Mouse (Mus musculus): ENCODE results near the gene Fbxw11.
"Not testable (repeated sequence)": the region's sequence is repeated elsewhere in the genome, so short reads cannot be mapped to it uniquely, and the experiment has no call there.

The Fbxw11 gene

DNA sequence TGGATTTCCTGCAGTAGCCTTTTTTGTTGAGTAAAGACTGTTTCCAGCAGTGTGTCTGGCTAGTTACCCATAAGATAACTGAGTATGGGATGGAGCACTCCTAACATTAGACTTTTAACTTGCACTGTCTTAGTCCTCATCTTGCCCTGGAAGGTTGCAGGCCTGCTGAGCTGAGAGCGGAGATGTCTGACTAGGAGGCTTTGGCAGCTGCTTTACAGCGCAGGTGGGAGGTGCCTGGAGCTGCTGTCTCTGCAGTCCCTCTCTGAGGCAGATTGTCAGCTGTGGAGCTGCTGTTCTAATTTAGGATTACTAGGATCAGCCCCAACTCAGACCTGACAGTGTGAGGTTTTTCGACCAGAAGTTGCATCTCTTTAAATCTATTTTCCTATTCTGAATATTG, 34.3 kb downstream of the Fbxw11 start:
- no peak for DNase-seq (ENCODE audit: low spot score)

GRCm38 (mm10) chr11:32677811-32678210, 35.3 kb downstream of the Fbxw11 start:
- no peak for DNase-seq (ENCODE audit: low spot score)

DNA sequence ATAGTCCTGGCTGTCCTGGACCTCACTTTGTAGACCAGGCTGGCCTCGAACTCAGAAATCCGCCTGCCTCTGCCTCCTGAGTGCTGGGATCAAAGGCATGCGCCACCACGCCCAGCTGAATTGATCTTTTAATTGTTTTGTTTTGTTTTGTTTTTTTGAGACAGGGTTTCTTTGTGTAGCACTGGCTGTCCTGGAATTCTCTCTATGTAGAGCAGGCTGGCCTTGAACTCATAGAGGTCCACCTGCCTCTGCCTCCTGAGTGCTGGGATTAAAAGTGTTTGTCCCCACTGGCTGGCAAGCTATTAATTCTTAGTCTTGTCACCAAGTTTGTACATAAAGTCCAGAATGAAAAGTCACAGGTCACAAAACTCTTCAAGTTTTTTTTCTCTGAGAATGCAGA, 36.6 kb downstream of the Fbxw11 start:
- not testable (repeated sequence) for DNase-seq (ENCODE audit: low spot score)

DNA sequence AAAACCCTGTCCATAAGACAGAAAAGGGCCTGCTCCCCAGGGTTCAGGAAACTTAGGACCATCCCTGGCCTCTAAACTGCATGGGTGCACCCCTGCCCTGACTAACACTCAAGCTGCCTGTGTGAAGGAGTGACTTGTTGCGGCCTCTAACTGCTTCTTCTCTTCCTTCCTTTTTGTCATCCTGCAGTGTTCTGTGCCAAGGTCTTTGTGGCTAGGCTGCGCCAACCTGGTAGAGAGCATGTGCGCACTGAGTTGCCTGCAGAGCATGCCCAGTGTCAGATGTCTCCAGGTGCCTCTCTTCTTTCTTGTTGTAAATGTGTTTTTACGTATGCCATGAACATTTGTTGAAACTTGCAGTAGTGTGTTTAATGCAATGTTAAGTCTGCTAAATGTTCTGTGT, 37.5 kb downstream of the Fbxw11 start:
- DNase-seq (ENCODE audit: low spot score), result no peak

DNA sequence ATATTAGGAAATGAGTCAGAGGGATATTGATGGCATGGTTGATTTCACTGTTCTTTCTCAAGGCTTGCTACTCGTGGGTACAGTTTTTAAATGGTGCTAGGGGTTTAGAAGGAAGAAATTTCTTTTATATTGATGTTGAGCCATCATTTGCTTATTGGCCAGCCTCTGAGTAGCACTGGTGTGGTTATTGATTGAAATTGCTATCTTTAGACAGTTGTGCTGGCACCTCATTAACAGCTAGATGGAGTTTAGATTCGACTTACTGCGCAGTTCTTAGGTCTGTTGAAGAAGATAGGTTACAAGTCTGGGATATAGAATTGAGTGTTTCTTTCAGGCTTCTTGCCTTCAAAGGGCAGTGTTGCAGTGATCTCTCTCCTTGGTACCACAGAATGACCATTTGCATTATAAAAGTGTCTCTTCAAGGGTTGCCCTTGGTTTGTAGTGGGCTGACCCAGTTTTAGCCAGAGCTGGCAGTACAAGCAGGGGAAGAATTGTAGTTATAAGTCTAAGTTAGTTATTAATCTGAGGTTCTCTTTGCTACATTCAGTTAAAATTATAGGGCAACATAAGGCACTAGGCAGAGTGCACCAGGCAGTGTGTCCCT, 38.8 kb downstream of the Fbxw11 start:
- DNase-seq (ENCODE audit: low spot score), result no peak

GRCm38 (mm10) chr11:32682335-32683102, 40.0 kb downstream of the Fbxw11 start:
- no peak for DNase-seq (ENCODE audit: low spot score)

DNA sequence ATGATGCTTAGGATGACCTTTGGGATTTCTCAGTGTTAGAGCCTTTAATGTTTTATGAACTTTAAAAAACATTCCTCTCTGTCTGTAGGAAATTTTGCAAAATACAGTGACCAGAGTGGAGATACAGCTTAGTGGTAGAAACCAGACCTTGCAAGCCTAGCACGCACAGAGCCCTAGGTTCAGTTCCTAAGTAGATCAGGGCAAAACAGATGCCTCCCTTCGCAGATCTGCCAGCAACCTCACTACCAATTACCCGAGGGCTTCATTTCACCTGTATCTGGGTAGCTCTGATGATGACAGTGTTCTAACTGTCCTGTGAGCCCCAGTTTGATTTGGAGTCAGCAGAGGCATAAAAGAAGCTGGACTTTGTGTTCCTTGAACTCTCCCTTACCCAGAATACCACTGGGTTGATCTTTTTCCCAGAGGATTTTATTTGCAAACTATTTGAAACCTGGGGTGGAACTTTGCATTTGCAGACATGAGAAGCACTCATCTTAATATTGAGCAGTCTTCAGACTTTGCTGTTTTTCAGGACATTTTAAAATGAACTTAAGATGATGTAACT, 42.2 kb downstream of the Fbxw11 start:
- DNase-seq (ENCODE audit: low spot score), result no peak

- DNase-seq (ENCODE audit: low spot score), result no peak
Observed at GRCm38 (mm10) chr11:32688245-32688855, 45.8 kb downstream of the Fbxw11 start.

DNA sequence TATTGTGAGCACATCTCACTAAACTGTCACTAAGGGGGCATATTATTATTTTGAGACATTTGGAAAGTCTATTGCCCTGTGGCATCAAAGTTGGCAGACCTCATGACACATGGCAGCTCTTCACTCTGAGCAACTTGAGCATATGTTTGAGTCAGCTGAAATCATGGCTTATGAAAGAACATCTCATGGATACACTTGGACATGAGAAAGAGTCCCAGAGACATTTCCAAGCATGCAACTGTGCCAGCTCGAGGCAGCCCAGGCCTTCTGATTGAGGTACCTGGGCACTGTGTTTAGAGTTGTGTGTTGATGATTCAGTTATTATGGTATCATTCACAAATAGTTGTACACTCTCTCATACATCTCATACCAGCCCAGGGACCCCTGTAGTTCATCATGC, 47.0 kb downstream of the Fbxw11 start:
- DNase-seq (ENCODE audit: low spot score), result no peak

DNA sequence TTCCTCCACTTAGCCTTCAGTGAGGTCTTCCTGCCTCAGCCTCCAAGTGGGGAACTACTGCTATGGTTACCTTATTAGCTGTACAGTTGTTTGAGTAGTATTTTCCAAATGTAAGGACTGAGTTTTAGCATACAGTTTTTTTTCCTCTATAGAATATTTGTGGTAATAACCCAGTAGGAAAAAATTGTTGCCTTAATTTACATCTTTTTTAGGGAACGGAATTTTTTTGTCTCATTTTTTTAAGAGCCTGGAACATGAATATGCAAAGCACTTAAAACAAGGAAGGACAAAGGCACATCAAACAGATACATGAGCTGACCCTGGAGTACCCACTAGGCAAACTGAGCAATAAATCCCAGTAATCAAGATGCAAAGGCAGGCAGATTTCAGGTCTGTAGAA, 50.3 kb downstream of the Fbxw11 start:
- DNase-seq (ENCODE audit: low spot score), result no peak

- no peak for DNase-seq (ENCODE audit: low spot score)
Observed at GRCm38 (mm10) chr11:32693431-32694141, 51.1 kb downstream of the Fbxw11 start.

DNA sequence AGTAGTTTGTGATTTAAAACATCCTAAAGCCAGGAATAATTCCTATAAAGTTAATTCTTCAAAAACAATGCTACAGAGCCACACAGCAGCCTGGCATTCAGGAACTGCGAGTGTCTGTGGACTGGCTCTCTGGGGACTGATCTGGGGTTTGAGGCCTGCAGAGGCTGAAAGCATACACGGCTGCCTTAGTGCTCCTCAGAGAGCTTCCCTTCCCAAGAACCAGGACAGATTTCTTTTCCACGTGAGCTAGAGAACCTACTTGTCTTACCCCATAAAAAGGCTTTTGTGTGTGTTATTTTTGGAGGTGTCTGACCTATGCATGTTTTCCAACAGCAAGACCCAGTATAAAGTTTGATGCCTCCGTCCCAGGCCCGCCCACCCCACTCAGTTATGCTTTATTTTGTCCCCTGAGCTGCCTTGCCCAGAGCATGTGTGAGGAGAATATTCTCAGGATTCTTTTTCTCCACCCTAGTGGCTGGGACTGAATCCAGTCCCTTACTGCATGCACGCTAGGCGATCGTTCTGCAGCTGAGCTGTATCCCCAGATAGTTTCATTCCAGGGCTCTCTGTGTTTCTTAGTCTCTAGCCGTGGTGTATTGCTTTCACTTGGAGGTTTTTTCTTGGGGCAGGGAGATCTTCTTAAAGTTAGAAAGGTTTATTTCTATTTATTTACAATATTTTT, 51.9 kb downstream of the Fbxw11 start:
- not testable (repeated sequence) for DNase-seq (ENCODE audit: low spot score)

GRCm38 (mm10) chr11:32696446-32697090, 54.0 kb downstream of the Fbxw11 start:
- DNase-seq (ENCODE audit: low spot score), result no peak

- DNase-seq (ENCODE audit: low spot score), result no peak
Observed at GRCm38 (mm10) chr11:32697695-32698094, 55.2 kb downstream of the Fbxw11 start.

DNA sequence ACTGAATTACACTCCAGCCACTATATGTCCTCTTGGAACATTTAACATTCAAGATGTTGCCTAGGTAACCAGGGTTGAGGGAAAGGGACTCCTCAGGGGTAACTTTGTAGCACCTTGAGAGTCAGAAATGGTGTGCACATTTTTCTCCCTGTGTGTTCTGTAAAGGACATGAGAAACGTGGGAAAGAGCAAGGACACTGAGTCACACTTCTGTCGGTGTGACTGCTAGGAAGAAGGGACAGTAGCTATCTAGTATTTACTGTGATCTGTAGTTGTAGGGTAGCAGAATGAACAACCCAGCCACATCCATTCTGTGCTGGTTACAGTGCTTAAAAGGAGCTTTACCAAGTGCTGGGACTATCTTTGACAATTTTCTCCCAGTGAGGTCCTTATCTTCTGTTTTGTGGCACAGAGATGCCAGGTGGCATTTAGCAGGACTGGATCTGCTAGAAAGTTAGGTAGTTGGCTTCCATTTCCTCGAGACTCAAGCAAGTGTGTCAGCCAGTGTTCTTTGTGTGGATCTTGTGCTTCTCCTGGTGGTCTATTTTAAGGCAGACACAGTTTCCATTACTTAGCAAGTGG, 57.5 kb downstream of the Fbxw11 start:
- no peak for DNase-seq (ENCODE audit: low spot score)

- no peak for DNase-seq (ENCODE audit: low spot score)
Observed at GRCm38 (mm10) chr11:32701566-32701965, 59.0 kb downstream of the Fbxw11 start.

DNA sequence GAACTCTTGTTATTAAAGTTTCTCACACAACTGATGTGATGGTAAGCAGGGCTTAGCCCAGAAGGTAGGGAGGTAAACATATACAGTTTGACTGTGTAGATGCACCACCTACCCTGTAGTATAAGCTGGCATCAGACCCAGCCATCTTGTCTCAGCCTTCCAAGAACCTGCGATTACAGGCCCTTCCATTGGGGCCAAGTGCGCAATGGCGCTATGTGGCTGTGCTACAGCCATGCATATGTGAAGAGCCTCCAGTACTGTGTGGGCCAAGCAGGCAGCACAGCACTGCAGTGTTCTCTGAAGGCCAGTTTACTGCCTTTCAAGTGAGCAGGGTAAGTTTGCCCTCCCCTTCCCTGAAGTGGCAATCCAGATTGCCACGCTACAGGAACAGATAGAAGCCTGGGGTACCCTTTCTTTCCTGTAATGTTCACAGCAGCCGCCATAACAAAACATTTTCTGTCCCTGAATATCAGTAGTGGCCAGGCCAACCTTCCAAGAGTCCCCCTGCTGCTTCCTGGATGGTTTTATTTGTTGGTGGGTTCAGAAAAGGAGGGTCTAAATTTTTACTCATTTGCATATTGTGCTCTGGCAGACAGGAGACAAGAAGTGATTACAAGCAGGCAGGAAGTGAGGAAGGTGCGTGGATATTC, 61.8 kb downstream of the Fbxw11 start:
- DNase-seq (ENCODE audit: low spot score), result no peak

DNA sequence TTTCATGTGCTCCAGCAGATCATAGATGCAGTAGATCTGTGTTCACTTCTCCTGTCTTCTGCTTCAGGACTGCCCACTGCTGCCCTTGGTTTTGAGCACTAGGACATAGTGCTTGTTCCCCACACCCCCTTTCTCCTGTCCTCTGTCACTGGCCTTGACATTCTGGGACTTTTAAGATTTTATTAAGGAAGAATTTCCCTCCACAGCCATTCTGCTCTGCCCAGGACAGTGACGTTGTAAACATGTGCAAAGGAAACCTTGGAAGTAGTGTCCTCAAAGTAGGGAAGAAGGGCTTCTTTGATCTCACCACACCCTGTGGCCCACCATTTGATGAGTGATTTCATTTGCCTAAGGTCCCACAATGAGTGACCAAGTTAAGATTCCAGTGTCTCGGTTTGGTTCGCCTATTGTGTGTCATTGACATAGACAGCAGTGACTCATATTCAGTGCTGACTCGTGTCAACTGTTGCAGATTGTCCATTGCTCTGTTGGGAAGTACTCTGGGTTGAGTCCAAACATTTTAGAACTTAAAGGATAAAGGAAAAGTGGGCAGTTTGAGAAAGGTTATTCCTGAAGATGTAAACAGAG, 64.0 kb downstream of the Fbxw11 start:
- DNase-seq (ENCODE audit: low spot score), result no peak

GRCm38 (mm10) chr11:32707481-32707880, 65.0 kb downstream of the Fbxw11 start:
- DNase-seq (ENCODE audit: low spot score), result no peak

Measured in urinary bladder, postnatal 10 days (tissue).